ENCODE assay signal across 18 mouse cellular contexts in genomic region chr10:69585271-69585670, GRCm38 (mm10).
DNase-seq lines count a peak whose midpoint lies in the region; ATAC-seq and TF ChIP-seq lines count a peak whose summit lies in the region.
"Had no signal": no experiment of that assay in that cellular context is flagged by ENCODE, and none has a peak within 500 bp of the region (broad histone marks: within the 10 kb centered on the region; RNA-seq: fewer than 3 reads in every experiment).

No protein-coding gene starts in this region.

- no peaks in the 10 kb centered on the region for H3K27me3 ChIP-seq in kidney, embryonic 15.5 days
- no peaks in the 10 kb centered on the region for H3K27me3 ChIP-seq in kidney, adult 2 months (replicated peaks; ENCODE audit: control insufficient read depth, insufficient read depth, low read length)
- no peaks in the 10 kb centered on the region for H3K27me3 ChIP-seq in midbrain, embryonic 11.5 days (ENCODE audit: control insufficient read depth, insufficient read depth, low read length)
- H3K27me3 ChIP-seq in midbrain, embryonic 14.5 days (ENCODE audit: control insufficient read depth, insufficient read depth, low read length) = no peaks in the 10 kb centered on the region
- no peaks in the 10 kb centered on the region for H3K27me3 ChIP-seq in embryonic facial prominence, embryonic 10.5 days (replicated peaks; ENCODE audit: low read depth, poor library complexity, severe bottlenecking)
- H3K27me3 ChIP-seq: embryonic facial prominence, embryonic 12.5 days; forebrain, embryonic 13.5 days; forebrain, embryonic 15.5 days had no signal

- H3K36me3 ChIP-seq in kidney, embryonic 15.5 days = no peaks in the 10 kb centered on the region
- no peaks in the 10 kb centered on the region for H3K36me3 ChIP-seq in kidney, adult 2 months (ENCODE audit: control insufficient read depth, insufficient read depth, low read length)
- no peaks in the 10 kb centered on the region for H3K36me3 ChIP-seq in midbrain, embryonic 11.5 days (ENCODE audit: control insufficient read depth, insufficient read depth, low read length)
- 0 out of 2 replicates have a peak, but pooled peaks cover 5% of the 10 kb centered on the region for H3K36me3 ChIP-seq in midbrain, embryonic 14.5 days (ENCODE audit: control insufficient read depth, insufficient read depth, low read length)
- H3K36me3 ChIP-seq in embryonic facial prominence, embryonic 10.5 days (replicated peaks) = no peaks in the 10 kb centered on the region
- H3K36me3 ChIP-seq: embryonic facial prominence, embryonic 12.5 days; forebrain, embryonic 15.5 days had no signal

- TF ChIP-seq POLR2A in kidney, adult 2 months (IDR thresholded peaks at IDR 0.05; ENCODE audit: low read depth, low read length) = no peak

- no peak overlapping the region for H3K4me2 ChIP-seq in kidney, embryonic 15.5 days
- no peak overlapping the region for H3K4me2 ChIP-seq in midbrain, embryonic 11.5 days
- H3K4me2 ChIP-seq in midbrain, embryonic 14.5 days (ENCODE audit: low read length) = no peak overlapping the region
- H3K4me2 ChIP-seq: embryonic facial prominence, embryonic 12.5 days; forebrain, embryonic 13.5 days; forebrain, embryonic 15.5 days had no signal

- no peak overlapping the region for H3K4me3 ChIP-seq in kidney, embryonic 15.5 days (replicated peaks)
- H3K4me3 ChIP-seq in kidney, adult 2 months (ENCODE audit: insufficient read depth, low read depth, low read length) = no peak overlapping the region
- no peak overlapping the region for H3K4me3 ChIP-seq in midbrain, embryonic 11.5 days (ENCODE audit: low read depth, low read length)
- H3K4me3 ChIP-seq in midbrain, embryonic 14.5 days (replicated peaks; ENCODE audit: low read depth, low read length) = no peak overlapping the region
- H3K4me3 ChIP-seq in embryonic facial prominence, embryonic 10.5 days = no peak overlapping the region
- H3K4me3 ChIP-seq: embryonic facial prominence, embryonic 12.5 days; forebrain, embryonic 13.5 days; forebrain, embryonic 15.5 days had no signal

- no peak for DNase-seq in kidney, adult 2 months
- DNase-seq in midbrain, embryonic 11.5 days (ENCODE audit: low spot score, missing footprints) = peak; percentile 77
- no peak for DNase-seq in midbrain, embryonic 14.5 days
- no peak for DNase-seq in embryonic facial prominence, embryonic 10.5 days (ENCODE audit: low spot score)
- DNase-seq in left cerebral cortex, adult 8-10 months (ENCODE audit: low spot score in 2 of 2) = no peak
- DNase-seq: adrenal gland, adult 2 months; adrenal gland, postnatal 10 days; adrenal gland, postnatal 25 days; cerebellum, adult 11 months; cerebellum, adult 18-20 months; cerebellum, adult 8-10 months; cerebellum, adult 9-11 months; cerebellum, postnatal 36 days; embryo, embryonic 11 days had no signal

- H3K27ac ChIP-seq in kidney, embryonic 15.5 days = 0 out of 2 replicates have a peak overlapping the region, but pooled peaks have one; percentile 52
- H3K27ac ChIP-seq in kidney, adult 2 months (ENCODE audit: insufficient read depth, low read depth, low read length) = no peak overlapping the region
- no peak overlapping the region for H3K27ac ChIP-seq in midbrain, embryonic 11.5 days (ENCODE audit: low read depth, low read length)
- no peak overlapping the region for H3K27ac ChIP-seq in midbrain, embryonic 14.5 days (replicated peaks; ENCODE audit: low read depth, low read length)
- H3K27ac ChIP-seq in embryonic facial prominence, embryonic 10.5 days (replicated peaks) = peak overlapping the region; percentile 81
- H3K27ac ChIP-seq: forebrain, embryonic 15.5 days had no signal

- no peak for TF ChIP-seq CTCF in kidney, adult 2 months (conservative IDR thresholded peaks at IDR 0.05; ENCODE audit: insufficient read depth, insufficient read length, low read depth, low read length)

- peaks cover 21% of the 10 kb centered on the region for H3K4me1 ChIP-seq in kidney, embryonic 15.5 days
- no peaks in the 10 kb centered on the region for H3K4me1 ChIP-seq in kidney, adult 2 months (ENCODE audit: control insufficient read depth, insufficient read depth, low read length)
- H3K4me1 ChIP-seq in midbrain, embryonic 11.5 days (ENCODE audit: control insufficient read depth, insufficient read depth, low read length) = peaks cover 5% of the 10 kb centered on the region; the same call in 1 of the 2 replicates
- H3K4me1 ChIP-seq in midbrain, embryonic 14.5 days (ENCODE audit: control insufficient read depth, insufficient read depth, low read length) = peaks cover 17% of the 10 kb centered on the region; the same call in 1 of the 2 replicates
- H3K4me1 ChIP-seq in embryonic facial prominence, embryonic 10.5 days = peaks cover 38% of the 10 kb centered on the region

- ATAC-seq in kidney, embryonic 15.5 days (replicated peaks; ENCODE audit: low FRiP score) = no peak
- ATAC-seq in midbrain, embryonic 11.5 days (ENCODE audit: low FRiP score) = no peak
- no peak for ATAC-seq in midbrain, embryonic 14.5 days (ENCODE audit: low FRiP score, low TSS enrichment)
- ATAC-seq: forebrain, embryonic 13.5 days; forebrain, embryonic 15.5 days had no signal

- peaks cover under 1% of the 10 kb centered on the region; the same call in 1 of the 2 replicates for H3K9me3 ChIP-seq in kidney, embryonic 15.5 days (replicated peaks)
- no peaks in the 10 kb centered on the region for H3K9me3 ChIP-seq in midbrain, embryonic 11.5 days (ENCODE audit: control insufficient read depth, low read length)
- H3K9me3 ChIP-seq in midbrain, embryonic 14.5 days (ENCODE audit: control insufficient read depth, low read length) = no peaks in the 10 kb centered on the region
- no peaks in the 10 kb centered on the region for H3K9me3 ChIP-seq in embryonic facial prominence, embryonic 10.5 days
- H3K9me3 ChIP-seq: embryonic facial prominence, embryonic 12.5 days; forebrain, embryonic 13.5 days; forebrain, embryonic 15.5 days had no signal

- 83% methylated on average over 3 of the region's 3 CpGs for WGBS in kidney, embryonic 15.5 days
- WGBS in kidney, adult 2 months = 81% methylated on average over 3 of the region's 3 CpGs
- WGBS in midbrain, embryonic 11.5 days = 93% methylated on average over 3 of the region's 3 CpGs
- 95% methylated on average over 3 of the region's 3 CpGs for WGBS in midbrain, embryonic 14.5 days
- WGBS in embryonic facial prominence, embryonic 10.5 days = 83% methylated on average over 3 of the region's 3 CpGs

- H3K9ac ChIP-seq in kidney, embryonic 15.5 days = no peak overlapping the region
- H3K9ac ChIP-seq in midbrain, embryonic 11.5 days (ENCODE audit: low read length) = no peak overlapping the region
- H3K9ac ChIP-seq in midbrain, embryonic 14.5 days (replicated peaks; ENCODE audit: low read length) = no peak overlapping the region
- H3K9ac ChIP-seq: embryonic facial prominence, embryonic 12.5 days; forebrain, embryonic 13.5 days; forebrain, embryonic 15.5 days had no signal

Comparison
In these comparisons a context has a peak if more than half of its experiments do, and no peak if none do; other contexts are left out.
1. H3K27ac ChIP-seq: peak in kidney, embryonic 15.5 days (single experiment) and embryonic facial prominence, embryonic 10.5 days (single experiment); none in kidney, adult 2 months (single experiment), midbrain, embryonic 11.5 days (single experiment) and midbrain, embryonic 14.5 days (single experiment).